Mouse (Mus musculus): ENCODE results near the gene Kif5a.
"Not testable (repeated sequence)": the region's sequence is repeated elsewhere in the genome, so short reads cannot be mapped to it uniquely, and the experiment has no call there.

Kif5a gene

DNA sequence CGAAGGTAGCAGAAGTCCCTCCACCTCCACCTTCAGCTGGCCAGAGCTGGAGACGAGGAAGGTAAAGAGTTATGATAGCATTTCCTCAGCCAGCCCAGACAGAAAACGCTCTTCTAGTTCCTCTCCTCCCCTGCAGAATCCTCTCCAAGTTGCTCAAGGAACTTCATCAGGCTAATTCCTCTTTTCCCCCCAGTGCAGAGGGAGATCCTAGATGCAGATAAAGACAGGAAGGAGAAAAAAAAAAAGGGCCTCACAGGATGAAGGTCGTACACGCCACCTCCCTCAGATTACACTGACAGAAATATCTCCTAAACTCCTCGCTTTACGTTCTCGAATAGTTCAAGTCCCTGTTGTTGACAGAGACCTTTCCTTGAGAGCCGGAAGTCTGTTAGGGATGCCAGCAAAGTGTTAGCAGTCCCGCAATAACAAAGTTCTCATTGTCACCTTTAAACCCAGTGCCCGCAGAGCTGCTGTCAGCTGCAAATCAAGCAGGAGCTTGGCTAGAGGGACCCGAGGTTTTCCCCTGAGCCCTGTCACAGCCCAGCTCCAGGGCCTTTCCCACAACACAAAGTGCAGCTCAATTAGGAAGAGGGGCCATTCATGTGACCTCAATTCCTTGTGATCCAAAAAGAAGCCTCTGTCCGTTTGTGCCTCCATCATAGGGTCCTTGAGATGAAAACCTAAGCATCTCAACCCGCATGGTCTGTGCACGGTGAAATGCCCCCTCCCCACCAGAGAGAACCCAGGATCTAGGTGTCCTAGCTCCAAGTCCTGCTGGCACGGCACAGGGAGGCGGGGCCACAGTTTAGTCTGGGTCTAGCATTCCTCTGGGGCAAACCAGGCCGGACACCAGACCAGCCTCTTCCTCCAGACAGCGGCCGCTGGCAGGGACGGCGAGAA is 68.5 kb downstream of the Kif5a start:
- DNase-seq (ENCODE audit: low read depth, low spot score) = no peak

GRCm38 (mm10) chr10:127193011-127193410 is 70.1 kb downstream of the Kif5a start:
- no peak for DNase-seq (ENCODE audit: low read depth, low spot score)

DNA sequence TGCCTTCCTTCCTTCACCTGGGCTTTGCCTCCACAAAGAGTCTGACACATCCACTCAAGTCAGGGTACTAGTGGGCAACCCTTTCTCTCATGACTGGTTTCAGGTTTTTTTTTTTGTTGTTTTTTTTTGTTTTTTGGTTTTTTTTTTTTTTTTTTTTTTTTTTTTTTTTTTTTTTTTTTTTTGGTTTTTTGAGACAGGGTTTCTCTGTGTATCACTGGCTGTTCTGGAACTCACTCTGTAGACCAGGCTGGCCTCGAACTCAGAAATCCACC is 71.2 kb downstream of the Kif5a start:
- not testable (repeated sequence) for DNase-seq (ENCODE audit: low read depth, low spot score)

GRCm38 (mm10) chr10:127191191-127192056 is 71.7 kb downstream of the Kif5a start:
- DNase-seq (ENCODE audit: low read depth, low spot score) = no peak

DNA sequence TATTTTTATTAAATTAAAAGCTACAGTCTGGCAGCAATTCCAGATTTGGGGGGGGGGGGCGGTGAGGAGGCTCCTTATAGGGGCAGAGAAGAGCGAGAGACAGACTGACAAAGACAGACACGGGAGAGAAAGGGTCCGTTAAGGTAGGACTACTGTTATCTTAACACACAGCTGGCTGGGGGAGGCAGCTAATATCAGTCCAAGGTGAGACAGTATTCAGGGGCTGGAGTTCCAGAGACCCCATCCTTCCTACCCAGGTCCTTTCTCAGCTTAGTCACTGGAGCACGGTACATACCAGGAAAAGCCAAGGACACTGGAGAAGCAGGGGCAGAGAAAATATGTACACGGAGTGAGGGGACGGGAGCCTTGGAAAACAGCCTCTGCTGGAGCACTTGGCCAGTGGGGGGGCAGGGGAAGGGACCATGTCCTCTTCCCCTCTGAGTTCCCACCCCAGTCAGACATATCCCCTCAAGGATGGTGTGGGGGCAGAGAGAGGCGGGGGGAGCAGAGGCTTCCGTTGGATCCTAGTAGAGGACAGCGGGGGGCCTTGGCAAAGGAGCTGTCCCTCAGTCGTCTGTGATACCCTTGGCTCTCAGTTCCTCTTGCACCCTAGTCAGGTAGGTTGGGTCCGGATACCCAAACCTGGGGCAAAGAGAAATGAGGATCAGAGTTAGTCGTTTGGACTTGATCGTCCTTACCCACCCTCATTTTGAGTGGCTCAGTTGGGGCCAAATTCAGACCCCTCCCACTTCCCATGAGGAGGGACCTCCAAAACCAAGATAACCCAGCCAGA is 72.6 kb downstream of the Kif5a start:
- DNase-seq (ENCODE audit: low read depth, low spot score) = no peak

DNA sequence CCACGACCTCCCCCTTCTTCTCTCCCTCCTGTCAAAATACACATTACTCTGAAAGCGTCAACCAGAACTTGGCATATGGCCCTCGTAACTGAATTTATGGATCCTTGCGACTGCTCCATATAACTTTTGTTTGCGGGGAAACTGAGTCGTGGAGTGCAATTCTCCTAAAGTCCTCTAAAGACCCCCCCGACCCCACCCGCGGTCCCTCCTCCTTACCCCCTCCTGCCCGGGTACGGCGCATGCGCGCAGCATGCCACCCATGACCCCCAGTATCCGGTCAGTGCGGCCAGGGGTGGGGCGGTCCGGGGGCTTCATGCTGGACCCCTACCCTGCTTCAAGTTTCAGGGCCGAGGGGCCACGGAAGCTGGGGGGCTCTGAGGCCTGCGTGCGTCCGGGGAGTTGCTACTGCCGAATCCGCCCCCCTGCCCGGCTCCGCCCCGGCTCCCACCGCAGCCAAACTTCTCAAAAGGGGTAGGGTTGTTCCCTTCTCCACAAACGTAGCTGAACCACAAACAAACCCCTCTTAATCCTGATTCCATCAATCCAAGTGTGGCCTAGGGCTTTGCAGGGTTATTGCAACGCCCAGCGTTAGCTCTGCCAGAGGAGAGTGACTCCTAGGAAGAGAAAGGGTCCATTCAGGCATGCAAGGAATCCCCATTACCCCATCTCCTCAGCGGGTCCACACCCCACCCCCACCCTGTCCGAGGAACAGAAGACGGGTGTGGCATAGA is 73.3 kb downstream of the Kif5a start, which contains the start of gene Arhgef25:
Gene Arhgef25, minus strand, starts transcription at position 433 of the 731 bp plus-strand sequence.
- no peak for DNase-seq (ENCODE audit: low read depth, low spot score)

DNA sequence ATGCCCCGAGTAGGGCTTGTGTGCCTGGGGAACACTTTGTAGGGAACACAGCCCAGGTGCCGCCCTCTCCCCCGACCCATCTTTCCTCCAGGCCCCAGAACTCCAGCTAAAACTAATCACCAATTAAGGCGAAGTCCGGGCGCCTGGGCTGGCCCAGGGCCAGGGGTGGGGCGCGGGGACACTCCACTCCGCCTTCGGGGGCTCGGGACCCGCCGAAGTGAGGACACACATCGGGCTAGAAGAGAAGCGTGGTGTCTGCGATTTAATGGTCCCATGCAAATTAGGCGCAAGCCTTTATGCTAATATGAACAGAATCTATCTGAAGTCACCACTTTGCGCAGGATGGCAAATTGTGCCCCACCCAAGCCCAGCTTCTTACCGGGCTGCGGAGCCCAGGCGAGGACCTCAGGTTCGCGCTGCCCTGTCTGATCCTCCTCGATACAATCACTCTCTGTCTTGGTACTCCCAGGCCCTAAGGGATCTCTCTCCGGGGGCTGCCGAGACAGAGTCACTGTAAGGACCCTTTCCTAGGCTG is 74.0 kb downstream of the Kif5a start:
- no peak for DNase-seq (ENCODE audit: low read depth, low spot score)

DNA sequence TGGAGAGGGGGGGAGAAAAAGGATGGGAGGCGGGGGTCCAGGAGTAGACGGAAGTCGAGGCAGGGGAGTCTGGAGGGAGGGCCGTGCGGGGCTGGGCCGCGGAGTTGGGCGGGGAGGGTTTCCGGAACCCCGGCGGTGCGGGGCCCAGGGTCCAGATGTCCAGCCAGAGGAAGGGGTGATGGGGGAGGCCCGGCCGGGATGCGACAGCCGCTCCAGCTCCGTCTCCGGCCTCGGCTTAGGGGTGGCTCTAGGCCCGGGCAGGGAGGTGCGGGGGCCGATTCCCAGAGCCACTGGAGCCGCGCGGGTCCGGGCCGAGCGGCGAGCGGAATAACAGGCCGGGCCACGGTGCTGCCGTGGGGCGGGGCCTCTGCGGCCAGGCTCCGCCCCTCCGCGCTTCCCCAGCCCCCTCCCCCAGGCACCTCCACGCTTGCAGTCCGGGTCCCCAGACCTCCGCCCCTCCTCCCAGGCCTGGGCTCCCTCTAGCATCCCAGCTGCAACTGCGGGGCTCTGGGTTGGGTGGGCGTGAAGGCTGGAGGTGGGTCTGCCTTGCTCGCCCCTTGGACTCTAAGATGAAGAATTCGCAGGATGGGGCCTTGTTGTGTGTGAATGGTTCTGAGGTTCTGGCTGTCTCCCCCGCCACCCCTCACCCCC is 74.6 kb downstream of the Kif5a start:
- peak; percentile 59 for DNase-seq (ENCODE audit: low read depth, low spot score)

- DNase-seq (ENCODE audit: low read depth, low spot score) = no peak
These were observed 75.1 kb downstream of the Kif5a start for GRCm38 (mm10) chr10:127188079-127188453.

DNA sequence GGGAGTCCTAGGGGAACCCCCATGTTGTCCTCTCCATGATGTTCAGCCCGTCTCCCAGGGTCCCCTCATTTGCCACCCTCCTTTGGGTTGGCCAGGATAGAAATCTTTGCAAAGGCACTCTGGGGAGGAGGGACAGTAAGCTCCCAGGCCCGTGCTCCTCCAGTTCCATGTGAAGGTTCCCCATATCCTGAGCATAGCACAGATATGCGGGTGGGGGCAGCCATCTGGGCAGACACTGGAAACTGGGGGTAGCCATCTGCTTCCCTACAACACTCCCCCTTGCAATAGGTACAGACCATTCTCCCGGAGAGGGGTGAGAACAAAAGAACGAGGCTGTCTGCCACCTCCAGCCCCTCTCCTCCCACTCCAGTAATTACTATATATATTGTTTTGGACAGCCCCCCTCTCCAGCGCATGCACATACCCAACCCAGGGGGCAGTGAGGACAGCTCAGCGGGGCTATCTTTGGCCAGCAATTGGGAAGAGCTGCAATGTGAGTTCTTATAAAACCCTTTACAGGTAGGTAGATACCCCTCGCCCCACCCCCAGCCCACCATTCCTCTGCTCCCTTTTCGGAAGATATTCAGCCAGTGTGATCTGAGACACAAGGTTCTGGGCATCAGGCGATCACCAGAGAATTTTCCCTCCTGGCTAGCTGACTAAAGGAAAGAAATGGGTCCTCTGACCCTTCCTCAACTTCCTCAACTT is 75.6 kb downstream of the Kif5a start:
- no peak for DNase-seq (ENCODE audit: low read depth, low spot score)

DNA sequence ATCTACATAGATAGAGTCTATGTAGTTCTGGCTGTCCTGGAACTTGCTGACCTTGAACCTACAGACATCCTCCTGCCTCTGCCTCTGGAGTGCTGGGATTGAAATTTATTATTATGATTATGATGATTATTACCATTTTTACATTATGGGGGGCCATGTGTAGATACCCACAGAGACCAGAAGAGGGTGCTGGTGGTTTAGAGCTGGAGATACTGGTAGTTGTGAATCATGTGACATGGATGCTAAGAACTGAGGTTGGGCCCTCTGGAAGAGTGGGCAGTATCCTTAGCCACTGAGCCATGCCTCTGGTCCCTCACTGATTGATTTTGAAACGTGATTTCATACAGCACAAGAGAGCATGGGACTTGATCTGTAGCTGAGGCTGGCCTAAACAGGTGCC is 76.7 kb downstream of the Kif5a start:
- DNase-seq (ENCODE audit: low read depth, low spot score) = no peak

- no peak for DNase-seq (ENCODE audit: low read depth, low spot score)
These were observed 77.6 kb downstream of the Kif5a start for GRCm38 (mm10) chr10:127185506-127185905.

GRCm38 (mm10) chr10:127185101-127185500 is 78.0 kb downstream of the Kif5a start:
- DNase-seq (ENCODE audit: low read depth, low spot score) = peak; percentile 20

DNA sequence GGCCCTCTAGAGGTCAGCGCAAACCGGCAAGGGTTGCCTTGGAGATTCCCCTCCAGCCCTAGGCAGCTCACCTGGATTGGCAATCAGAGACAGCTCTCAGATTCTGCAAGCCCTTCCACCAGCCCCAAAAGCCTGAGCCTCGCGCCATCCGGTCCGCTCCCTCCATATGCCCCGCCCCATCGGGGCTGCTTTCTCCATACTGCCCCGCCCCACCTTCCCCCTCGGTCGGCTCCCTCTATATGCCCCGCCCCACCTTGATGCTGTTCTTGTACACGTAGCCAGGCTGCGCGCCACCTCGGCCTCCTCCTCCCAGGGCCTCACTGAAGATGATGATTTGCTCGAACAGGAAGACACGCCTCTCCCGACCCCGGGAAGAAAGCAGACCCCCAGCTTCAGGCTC is 79.4 kb downstream of the Kif5a start:
- peak; percentile 42 for DNase-seq (ENCODE audit: low read depth, low spot score)

DNA sequence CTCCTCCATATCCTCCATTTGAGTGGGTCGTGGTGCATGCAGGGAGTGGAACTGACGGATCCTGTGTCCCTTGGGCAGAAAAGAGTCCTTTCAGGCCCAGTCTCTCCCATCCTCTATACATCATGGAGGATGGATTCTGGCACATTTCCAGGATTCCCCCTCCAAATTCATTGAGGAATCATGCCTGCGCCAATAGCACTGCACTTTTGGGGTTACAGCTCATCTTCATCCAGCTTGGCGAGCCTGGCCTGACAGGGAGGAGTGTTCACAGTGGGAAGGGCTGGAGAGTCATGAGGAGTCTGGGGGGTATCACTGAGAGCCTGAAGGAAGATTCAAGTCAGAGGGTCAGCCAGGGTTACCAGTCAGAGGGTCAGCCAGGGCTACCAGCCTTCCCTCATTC is 80.5 kb downstream of the Kif5a start:
- no peak for DNase-seq (ENCODE audit: low read depth, low spot score)

DNA sequence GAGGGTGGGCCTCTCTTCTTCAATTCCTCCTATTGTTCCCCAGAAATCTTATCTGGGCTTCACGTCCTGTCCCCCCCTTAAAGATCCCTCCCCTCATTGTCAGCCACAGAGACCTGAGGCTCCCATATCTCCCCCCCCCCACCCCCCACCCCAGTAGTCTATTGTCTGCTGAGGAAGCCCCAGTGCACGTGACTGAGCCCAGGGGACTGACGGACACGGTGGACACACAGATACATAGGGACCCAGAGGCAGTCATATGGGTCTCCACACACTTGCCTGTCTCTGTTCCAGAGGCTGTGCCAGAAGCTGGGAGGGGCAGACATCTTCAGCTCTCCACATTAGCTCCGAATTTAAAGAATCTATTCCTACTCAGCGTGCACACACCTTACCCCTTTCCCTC is 81.6 kb downstream of the Kif5a start:
- DNase-seq (ENCODE audit: low read depth, low spot score) = no peak

DNA sequence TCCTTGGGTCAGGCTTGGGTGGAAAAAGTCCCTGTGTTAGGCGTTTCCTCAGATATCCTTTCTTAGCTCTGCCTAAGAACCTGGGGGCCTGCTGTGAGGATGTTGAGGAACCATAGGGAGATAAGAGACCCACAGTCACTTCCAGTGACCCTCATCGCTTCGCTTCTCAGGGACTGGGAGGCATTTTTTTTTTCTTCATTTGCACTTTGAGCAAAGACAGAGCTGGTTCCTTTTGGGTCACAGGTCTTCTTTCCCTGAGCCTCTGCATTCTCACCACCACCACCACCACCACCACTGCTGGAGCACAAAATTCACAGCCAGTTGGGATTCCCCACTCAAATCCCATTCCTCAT is 82.5 kb downstream of the Kif5a start:
- no peak for DNase-seq (ENCODE audit: low read depth, low spot score)

DNA sequence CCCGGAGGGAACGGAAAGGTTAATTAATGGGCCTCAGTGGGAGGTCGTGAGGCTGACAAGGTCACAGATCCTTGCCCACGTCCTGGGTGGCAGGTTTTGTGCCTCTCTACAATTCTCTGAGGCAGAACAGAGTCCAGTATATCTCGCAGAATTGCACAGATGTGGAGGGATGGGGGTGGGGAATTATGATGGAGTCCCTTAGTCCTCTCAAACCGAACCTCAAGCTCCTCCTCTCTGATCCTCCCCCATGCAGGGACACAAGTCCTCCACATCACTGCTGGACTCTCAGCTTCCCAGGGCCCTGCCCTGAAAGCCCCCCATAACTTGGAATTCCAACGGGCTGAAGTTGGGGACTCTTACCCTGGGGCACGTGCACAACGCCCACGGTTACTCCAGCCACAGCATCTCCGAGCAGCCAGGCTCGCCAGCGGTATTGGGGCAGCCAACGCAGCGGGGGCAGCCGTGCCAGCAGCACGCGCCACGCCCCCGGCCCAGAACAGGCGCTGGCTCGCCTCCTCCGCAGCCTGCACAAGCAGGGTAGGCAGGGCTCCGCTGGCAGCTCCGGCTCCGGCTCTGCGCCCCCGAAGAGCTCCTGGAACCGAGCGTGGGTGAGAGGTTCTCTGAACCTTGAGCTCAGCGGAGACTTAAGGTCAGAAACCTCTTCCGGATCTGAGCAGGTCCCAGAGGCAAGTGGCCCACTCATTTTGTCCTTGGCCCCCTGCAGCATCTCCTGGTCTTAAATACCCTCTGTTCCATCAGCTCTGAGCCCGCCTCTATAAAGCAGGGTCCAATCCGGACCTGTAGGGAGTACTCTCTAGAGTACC is 83.1 kb downstream of the Kif5a start, which contains the start of gene Slc26a10:
Gene Slc26a10, minus strand, starts transcription at position 775 of the 824 bp plus-strand sequence.
- DNase-seq (ENCODE audit: low read depth, low spot score) = peak; percentile 52

Data from CD4-positive helper T cell, adult 2 months (primary cell).